Mouse (Mus musculus) adrenal gland, adult (tissue): ENCODE results near the gene Syt3.
A peak's percentile ranks its signal among the peaks of the same experiment; 100 is the strongest.

Experiments
- DNase-seq, 2 experiments: peaks; one replicate each; pipeline ENCODE4 v3.0.0; 2022 to 2023; ENCODE audit warnings: low spot score in 1 of 2; ENCODE audit not compliant: inconsistent age in 2 of 2

Syt3 gene

DNA sequence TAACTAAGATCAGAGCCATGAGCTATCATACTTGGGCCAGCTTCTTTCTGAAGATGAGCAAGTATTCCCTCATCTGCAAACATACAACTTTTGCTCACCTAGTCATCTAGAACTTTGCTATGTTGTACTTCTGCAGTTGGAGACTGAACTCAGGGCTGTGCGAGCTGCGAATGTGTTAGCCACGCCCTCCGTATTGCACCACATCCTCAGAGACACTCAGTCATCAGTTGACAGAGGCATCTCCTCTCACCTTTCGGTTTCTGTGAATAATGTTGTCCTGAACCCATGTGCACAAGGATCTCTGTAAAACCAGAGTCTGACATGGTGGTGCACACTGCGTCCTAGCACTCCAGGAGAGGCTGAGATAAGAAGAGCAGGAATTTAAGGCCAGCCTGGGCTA lies 17.8 kb downstream of the Syt3 start:
- DNase-seq = no peak

DNA sequence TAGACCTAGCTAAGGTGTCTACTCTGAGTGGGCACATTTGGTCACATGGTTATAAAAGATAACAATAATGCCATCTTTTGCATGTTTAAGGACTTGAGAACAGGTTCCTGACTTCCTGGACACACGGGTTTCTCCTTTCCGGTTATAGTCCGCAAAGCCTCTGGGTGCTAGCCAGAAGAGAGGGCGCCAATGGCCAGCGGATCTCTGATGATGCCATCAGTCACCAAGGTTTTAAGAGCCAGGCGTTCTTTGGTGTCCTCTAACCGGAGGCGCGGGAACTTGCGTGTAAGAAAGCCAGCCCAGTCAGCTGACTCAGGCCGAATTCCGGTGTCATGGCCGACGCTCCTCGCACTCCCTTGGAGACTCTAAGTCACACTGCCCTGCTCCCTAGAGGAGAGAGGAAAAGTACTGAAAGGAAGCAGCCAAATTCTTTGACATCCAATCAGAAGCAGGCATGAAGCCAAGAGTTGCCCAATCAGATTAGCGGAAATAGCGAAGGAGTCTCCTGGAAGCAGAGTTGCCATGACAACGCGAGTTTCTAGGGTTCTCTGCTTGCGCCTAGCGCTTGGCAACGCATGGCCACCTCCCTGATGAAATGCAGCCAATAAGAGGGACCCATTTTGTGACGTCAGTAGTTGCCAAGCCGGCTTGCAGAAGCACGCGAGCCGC lies 21.6 kb downstream of the Syt3 start:
- peak; percentile 90 to 96 for DNase-seq

DNA sequence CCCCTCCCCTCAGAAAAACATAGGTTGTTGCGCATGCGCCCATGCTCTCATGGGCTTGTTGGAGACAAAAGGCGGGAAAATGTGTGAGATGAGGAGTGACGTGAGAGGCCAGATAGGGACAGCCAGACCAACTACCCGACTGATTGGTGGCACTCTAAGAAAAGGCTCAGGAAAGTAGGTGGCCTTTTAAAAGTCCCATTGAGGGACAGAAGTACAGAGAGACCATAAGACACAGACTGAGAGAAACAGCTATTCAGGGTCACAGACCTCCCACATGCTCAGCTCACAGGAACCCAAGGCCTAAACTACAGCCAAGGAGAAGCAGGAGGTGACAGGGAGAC lies 22.1 kb downstream of the Syt3 start:
- DNase-seq = no peak

DNA sequence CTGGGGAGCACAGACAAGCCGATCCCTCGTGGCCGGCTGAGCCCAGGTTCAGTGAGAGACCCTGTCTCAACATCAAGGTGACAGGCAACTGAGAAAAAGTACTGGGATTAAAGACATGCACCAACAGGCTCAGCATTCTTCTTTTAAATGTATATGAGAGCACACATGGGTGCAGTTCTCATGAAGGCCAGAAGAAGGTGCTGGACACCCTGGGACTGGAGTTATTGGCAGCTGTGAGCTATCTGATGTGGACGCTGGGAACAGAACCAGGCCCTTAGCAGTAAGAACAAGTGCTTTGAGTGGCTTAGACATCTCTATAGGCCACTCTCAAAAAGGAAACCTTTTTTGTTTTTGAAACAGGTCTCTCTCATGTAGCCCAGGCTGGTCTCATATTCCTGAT lies 27.2 kb downstream of the Syt3 start:
- no peak for DNase-seq

DNA sequence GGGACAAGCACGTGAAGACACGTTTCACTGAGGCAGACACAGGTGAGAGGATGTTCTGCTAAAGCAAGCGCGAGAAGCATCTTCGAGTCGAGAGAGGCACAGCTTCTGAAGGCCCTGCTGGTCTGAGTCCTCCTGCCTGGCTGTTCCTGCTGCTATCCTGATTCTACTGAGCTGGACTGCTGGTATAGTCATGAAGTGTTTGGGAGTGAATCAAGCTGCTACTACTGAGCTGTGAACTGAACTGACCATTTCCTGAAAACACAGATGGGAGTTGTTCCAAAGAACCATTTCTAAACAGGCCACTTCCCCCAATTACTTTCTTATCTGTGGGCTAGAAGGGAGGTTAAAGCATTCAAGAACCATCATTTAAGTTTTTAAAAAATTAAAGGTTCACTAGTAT lies 29.4 kb downstream of the Syt3 start:
- no peak for DNase-seq

DNA sequence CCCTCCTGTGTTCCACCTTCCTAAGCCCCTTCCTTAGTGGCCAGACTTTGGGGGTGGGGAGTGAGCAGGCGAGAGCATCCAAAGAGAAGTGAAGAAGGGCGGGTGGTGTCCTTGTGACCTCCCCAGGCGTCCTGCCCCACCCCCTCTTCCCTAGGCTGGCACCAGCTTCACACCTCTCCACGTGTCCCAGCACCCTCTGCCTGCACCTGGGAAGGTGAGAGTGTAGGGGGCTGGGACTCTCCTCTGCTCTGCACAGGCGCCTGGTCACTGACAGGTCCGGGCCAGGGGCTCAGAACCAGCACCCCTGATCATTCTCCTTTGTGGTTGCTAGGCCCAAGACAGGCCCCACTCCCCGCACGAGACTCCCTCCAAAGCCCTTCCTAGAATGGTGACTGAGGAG lies 43.8 kb downstream of the Syt3 start:
- DNase-seq = no peak

DNA sequence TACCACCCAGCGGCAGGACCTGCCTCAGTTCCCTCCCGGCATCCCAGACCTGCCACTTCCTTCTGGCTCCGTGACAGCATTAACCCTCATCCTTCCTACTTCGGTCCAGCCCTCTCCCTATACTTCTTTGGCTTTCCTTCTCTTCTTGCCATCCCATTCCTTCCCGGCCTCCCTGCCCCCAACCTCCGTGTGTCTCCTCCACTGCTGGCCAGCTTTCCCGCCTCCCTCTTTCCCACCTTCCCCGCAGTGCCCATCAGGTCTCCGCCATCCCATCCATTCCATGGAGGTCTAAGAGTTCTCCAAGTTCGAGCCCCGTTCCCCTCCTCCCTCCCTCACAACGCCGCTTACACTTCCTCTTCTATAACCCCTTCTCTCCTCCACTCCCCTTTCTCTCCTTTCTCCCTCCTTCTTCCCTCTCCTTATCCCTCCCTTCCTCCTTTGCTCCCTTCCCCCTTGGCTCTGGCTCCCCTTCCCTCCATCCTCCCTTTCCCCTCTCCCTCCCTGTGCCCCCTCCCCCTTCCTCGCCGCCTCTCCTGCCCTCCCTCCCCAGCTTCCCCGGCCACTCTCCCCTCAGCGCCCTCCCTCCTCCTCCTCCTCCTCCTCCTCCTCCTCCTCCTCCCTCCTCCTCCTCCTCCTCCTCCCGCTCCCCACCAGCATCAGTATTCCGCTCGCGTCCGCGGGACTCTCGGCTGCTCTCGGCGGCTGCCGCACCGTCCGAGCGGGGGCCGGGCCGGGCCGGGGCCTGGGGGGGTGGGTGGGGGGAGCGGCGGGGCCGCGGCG lies 44.5 kb downstream of the Syt3 start:
- DNase-seq = no peak

DNA sequence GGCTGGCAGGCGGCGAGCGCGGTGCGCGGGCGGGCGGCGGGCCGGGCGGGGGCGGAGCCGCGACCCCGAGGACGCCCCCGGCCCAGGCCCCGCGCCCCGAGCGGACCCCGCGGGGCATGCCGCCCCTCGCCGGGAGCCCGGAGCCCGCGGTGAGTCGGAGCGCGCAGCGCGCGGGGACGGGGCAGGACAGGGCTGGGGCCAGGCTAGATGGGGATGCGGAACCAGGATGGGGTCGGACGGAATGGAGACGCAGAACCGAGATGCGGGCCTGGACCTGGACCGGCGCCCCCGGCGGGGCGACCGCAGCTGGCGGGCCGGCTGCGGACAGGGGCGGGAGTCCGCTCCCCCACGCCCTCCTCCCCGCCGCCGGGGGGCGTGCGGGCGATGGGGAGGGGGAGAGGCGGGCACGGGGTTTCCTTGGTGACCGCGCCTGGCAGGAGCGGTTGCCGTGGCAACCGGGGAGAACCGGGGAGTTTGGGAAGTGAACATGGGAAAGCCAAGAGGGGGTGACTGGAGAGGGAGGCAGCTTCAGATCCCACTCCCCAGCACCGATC lies 45.1 kb downstream of the Syt3 start, which contains the start of gene Lrrc4b:
Gene Lrrc4b (plus strand): TSS at position 51 of the 554 bp plus-strand sequence.
- no peak for DNase-seq

DNA sequence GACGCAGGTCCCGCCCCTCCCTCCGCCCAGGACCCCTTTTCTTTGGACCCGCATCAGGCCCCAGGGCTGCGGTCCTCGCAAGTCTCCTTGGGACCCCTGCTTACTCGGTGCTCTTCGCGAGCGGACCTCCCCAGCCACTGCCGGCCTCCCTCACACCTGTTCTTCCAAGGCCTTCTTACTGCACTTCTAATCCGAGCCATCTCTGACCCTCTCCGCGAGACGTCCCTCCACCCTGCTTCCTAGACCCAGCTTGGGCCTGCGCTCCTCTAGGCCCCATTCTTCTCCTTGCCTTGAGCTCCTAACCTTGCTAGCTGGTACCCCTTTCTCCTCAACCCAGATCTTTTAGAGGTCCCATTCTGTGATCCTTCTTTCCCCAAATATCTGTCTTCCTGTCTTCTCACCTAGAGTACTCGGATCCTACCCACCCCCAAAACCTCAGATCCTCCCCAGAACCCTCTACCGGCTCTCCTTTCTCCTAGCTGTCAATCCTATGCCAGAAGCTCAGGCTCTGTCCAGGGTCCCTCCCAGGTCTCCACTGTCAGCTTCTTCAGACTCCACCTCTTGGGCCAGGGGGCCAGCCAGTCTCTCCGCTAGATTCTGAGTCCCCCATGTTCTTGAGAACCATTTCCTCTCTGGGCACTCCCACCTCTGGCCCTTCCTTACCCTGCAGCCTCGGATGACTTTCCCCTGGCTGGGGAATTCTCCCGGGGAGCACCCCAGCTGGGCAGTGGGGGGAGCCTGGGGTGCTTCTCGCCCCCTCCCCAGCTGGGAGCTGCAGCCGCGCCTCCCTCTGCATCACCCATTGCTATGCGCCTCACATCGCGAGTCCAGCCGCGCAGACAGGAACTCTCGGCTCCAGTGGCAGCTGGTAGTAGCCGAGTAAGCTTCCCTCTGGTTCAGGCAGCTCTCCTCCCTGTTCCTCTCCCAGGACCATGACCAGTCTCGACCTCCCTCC lies 45.9 kb downstream of the Syt3 start:
- DNase-seq = no peak

DNA sequence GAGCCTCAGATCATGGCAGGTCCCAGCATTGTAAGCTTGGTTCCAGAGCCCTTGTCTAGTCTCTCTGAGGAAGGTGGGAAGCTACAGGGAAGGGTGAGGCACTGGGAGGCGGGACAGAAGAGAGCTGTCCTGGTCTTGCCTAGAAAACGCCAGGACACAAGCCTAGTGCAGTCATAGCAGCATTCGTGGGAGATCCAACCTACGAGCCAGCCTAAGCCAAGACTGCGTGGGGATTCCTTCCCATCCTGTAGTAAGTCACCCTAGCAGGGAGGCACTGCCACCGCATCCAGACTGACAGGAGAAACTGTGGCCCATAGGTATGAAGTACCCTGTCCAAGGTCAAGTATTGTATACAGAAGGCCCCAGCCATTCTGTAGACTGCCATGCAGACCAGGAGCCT lies 48.6 kb downstream of the Syt3 start:
- no peak for DNase-seq

DNA sequence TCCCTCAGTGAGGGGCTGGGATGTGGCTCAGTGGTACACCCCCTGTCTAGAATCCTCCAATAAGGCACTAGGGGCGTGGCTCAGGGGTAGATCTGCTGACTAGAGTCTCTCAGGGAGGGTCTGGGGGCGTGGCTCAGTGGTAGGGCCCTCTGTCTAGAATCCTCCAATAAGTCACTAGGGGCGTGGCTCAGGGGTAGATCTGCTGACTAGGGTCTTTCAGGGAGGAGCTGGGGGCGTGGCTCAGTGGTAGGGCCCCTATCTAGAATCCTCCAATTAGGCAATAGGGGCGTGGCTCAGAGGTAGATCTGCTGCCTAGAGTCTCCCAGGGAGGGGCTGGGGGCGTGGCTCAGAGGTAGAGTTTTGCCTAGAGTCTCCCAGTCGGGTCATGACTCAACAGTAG lies 49.5 kb downstream of the Syt3 start:
- DNase-seq = no peak

DNA sequence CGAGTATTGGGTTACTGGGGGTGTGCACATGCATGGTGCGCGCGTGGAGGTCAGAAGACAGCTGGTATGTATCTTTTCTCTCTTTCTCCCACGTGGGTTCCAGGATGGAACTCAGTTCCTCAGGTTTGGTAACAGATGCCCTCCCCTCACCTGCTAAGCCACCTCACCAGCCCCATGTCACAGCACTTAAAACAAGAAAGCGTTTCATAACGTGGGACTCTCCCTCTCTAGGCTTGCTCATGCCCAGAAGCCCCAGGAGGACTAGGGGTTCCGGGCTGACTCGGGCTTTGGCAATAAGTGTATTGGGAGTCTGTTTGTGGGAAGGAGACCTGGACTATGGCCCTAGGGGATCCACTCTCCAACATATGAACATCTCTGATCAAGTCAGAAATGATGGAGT lies 50.2 kb downstream of the Syt3 start:
- no peak for DNase-seq

DNA sequence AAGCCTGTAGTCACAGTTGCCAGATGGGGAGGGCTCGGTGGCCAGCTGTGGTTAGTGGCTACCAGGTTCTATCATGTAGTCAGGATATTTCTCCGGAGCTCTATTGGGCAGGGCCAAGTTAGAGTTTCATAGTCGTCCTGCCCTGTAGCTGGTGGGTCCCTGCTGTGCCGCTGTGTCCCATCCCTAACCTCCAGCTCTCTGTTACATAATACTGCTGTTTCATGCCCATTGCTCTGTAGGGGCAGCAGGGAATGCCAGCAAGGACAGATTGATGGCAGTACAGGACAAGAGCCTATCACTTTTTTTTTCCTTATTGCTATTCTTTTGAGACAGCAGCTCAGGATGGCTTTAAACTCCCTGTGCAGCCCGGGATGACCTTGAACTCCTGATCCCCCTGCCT lies 51.9 kb downstream of the Syt3 start:
- no peak for DNase-seq

DNA sequence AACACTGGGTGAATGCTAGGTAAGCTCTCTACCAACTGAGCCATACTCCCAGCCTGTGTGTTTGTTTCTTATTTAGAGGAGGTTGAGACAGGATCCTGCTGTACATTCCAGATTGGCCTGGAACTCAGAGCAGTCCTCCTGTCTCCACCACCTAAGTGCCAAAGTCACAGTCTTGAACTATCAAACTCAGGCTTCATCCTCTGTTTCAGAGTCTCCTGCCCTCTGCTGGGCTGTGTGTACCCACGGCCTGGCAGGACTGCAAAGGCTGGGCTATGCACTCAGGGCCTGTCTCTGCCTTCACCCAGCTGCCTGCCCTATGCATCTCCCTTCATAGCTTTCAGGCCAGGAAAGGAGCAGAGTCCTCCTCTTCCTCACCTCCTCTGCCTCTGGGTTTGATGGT lies 52.4 kb downstream of the Syt3 start:
- DNase-seq = no peak

DNA sequence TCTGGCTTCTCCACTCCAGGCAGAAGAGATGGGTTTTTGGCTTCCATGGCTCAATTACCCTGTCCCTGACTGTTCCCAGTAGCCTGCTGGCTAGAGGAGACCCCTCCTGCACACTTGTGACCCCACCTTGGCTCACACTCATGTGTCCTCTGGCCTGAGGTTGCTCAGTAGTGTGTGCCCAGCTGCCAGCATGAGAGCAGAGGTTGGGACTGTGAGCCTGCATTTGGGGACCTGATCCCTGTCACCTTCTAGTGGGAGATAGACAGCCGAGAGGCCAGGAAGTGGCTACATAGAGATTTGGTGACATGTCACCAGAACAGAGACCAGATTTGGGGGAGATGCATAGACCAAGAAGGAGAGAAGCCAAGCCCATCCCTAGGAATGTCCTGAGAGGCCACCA lies 53.3 kb downstream of the Syt3 start:
- DNase-seq = no peak

DNA sequence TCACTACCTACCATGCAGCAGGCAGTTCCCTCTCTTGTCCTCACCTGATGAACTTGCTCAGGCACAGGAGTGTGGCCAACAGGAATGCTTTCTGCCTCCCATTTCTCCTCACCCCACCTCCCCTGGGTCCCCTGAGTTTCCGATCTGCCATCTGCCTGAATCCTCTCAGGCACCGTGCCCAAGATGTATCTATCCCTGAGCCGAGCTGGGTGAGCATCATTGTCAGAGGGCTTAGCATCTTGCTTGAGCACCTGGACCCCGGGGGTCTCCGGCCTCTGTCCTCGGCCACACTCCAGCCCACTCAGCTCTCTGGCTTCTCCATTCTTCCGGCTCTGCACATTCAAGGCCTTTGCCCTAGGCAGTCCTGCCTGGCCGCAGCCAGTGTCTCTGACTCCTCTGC lies 54.0 kb downstream of the Syt3 start:
- DNase-seq = no peak

DNA sequence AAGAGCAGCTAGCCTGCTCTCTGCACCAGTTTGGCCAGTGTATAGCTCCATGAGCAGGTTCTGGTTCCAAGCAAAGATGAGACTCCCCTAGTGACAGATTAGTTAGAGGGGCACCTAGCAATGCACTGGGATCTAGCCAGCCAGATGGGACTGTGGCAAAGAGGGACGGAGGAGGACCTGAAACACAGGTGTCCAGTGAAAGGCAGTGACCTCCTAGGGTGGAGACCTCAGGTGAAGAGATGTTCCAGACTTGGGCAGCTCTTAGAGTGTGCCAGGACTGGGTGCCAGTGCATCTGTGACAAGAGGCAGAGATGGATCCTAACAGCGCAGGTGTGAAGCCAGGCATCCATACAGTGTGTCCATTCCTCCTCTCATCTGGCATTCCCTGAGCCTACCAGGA lies 55.8 kb downstream of the Syt3 start:
- DNase-seq = no peak

DNA sequence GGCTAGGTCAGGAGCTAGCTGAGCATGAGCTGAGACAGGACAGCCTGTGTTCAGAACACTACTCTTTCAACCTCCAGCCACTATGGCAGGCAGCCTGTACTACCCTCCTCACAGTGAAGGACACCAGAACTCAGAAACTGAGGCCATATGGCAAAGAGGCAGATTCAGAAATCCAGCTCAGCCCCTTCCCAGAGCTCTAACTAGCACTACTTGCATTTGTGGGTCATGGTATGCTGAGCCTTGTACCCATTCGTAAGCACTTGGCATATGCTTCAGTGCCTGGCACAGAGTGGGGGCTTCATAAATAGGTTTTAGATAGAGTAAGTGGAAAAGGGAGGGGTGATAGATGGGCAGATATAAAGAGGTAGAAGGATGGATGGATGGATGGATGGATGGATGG lies 56.6 kb downstream of the Syt3 start:
- DNase-seq = no peak

DNA sequence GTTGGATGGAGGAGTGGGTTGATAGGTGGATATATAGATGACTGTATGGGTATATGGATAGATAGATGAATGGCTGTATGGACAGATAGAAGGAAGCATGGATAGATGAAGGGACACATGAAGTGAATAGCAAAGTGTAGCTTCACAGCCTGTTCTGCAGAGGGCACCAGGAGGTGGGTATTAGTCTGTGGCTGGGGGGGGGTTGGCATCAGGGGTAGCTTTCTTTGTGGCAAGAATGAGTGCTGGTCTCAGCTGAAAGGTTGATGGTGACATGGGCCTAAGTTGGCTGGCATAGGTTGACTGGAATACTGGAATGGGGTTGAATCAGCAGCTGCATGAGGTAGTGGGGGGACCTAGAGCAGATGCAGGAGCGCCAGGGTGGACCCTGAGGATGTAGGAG lies 57.3 kb downstream of the Syt3 start:
- no peak for DNase-seq

DNA sequence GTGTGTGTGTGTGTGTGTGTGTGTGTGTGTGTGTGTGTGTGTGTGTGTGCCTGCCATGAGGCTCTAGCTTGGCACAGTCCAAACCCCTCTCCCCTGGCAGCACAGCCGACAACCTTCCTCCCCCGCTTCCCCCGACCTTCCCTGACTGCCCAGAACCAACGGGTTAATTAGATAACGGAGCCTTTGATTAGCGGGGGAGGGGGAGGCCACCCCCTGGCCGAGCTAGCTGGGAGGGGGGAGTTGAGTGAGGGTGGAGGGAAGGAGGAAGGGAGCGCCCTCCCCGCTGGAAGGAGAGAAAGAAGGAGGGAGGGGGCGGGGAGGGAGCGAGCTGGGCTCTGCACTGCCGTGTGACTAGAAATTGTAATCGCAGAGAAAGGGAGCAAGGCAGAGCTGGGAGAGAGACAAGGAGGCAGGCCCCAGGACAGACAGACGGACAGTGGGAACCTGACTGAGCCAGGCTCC lies 57.8 kb downstream of the Syt3 start:
- DNase-seq = peak in 1 of 2 experiments; percentile 43

DNA sequence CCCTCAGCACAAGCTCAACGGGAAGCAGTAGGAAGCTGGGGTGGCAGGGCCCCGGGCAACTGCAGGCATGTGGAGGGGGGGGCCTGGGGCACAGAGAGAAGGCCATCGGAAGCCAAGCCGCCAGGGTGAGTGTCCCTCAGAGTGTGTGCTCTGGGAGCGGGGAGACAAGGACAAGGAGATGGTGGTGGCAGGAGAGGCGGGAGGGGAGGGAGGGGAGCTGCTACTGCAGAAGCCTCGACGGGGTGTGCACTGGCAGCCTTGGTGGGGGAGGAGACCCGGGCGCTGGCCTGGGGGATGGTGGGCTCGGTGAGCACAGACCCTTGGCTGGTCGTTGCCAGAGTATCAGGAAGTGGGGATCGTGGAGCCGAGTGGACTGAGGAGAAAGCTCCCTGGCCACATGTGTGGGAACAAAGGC lies 58.5 kb downstream of the Syt3 start:
- DNase-seq = no peak
